Mouse (Mus musculus): Measurements from ENCODE around the gene Thnsl1.
A peak's percentile ranks its signal among the peaks of the same experiment; 100 is the strongest.

Gene Thnsl1

DNA sequence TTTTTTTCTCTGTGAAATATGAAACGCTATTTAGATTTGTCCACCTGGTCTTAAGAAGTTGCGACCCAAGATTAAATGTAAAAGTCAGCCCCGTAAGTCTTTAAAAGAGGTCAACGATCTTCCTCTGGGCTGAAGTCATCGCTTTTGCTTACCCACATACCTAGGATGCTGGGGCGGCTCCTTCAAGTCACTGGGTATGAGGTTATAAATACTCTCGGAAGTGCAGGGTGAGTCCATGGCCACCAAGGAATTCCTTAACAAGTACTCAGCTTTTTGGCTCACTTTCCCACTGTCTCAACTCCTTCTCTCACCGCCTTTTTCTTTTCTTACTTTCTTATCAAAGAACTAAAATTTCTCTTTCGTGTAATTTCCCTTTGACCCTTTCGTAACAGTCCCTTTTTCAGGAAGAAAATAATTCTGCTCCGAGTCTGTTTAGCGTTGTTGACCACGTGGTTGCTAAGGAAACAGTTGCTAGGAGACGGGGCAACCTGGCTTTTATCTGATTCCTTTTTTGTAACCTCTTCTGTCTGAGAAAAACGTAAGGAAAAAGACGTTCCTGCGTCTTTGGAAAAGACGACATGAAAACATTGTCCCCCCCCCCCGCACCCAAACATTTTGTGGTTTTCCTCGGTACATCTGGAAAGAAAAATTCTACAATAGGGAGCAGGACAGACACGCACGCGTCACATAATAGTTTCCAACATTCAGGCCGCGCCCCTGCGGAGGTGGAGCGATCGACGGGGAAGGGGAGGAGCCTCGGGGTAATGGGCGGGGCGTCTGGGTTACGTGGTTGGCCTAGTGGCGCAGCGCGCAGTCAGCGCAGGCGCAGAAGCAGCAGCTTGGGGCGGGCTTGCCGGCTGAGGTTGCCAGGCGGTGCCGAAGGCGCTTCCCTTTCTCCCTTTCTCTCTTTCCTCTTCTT is at the start of gene Thnsl1, which contains the start of gene Enkur:
Gene Thnsl1, plus strand, starts transcription at position 813 of the 919 bp plus-strand sequence.
Gene Enkur, minus strand, starts transcription at position 454 of the 919 bp plus-strand sequence.
- peak; percentile 98 for DNase-seq

DNA sequence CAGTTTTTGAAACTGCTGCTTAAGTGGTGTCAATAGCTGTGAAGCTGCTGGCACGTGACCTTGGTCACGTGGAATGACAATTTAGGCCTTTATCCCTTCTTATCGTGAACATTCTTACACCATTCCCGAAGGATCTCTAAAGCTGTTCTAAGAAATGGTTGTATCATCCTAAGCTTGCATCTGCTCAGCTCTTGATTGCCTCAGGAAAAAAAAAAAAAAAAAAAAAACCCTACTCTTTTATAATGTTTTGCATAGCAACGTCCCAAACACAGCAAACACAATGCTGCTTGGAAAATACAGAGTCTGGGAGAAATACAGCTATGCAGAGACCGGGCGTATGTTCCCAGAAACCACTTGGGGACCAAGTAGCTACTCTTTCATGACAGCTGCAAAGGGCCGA is 41.2 kb upstream of the Thnsl1 start:
- DNase-seq, result no peak

DNA sequence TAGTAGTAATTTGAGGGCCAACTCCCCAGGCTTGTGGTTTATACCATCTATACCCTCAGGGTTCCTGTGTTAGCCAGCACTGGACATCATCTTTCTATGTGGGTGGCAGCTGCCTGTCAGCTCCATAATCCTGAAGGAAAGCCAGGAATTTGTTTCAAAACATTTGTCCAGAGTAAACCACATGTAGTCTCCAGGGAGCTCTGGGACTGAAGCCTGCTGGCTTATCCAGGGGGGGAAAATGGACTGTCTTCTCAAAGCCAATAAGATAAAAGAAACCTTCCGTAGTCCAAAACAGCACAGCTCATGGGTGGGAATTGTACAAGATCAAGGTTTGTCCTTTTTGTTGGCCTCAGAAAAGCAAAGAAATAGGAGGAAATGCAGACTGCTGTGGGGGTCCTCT is 37.6 kb upstream of the Thnsl1 start:
- DNase-seq, result no peak

DNA sequence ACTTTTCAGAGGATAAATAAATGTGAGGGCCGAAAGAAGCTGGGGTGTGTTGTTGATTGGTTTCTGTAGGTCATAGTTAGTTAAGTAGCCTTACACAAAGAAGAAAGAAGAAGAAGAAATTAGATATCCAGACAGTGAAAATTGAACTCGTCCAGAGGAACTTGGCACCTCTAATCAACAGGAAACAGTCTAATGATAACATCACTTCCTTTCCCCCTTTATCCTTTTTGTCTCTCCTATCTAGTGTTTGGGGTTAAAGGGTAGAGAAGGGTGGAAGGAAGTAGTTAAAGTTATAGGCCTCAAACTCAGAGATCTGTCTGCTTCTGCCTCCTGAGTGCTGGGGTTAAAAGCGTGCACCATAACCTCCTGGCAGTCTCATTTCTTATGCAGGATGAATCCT is 32.7 kb upstream of the Thnsl1 start:
- no peak for DNase-seq

DNA sequence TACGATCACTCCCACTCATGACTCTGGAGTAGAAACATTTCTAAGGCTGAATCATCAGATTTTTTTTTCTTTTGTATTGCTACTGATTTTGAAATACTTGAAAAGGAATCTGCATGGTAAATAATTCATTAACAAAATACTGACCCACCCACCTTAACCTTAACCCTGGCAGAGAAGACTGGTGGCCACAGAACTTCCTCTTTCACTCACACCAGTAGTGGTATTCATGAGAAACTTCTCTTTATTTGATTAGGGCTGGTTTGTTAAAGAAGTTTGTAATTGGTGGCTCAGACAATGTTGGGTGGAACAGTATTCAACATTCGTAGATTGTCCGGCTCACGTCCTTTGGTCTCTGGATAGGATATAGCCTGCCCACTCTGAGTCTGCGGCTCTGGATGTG is 26.4 kb upstream of the Thnsl1 start:
- DNase-seq, result no peak

DNA sequence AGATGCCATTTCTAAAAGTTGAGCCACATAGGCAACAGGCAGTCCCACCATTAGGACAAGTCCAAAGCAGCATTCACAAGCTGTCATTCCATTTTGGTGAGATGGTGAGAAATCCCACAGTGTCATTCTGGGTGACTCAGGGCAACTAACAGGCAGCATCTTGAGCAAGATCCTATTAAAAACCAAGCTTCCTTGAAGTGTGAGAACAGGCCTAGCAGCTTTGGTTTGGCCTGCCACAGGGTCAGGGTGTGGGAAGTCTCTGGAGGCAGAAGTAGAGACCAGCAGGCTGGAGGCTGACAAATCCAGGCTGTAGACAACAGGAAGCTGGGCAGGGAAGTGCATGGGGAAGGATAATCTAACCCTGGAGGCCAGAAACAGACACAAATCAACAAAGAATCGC is 22.7 kb upstream of the Thnsl1 start:
- DNase-seq, result no peak

DNA sequence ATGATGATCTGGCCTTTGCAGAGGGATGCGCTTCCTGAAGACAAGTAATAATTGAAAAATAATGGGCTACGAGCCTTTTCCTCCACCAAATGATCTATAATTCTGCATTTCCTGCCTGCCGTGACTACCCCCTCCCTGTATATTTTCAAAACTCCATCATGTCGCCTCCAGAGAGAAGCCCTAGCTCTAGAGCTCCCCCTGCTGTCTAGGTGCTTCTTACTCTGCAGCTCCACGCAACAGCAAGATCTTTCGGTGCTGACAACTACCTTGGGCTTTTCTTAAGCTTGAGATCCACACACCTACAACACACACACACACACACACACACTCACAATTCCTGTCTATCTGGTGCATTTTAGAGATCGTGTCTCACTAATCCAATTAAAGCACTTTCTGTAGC is 17.9 kb upstream of the Thnsl1 start:
- DNase-seq, result peak; percentile 48

DNA sequence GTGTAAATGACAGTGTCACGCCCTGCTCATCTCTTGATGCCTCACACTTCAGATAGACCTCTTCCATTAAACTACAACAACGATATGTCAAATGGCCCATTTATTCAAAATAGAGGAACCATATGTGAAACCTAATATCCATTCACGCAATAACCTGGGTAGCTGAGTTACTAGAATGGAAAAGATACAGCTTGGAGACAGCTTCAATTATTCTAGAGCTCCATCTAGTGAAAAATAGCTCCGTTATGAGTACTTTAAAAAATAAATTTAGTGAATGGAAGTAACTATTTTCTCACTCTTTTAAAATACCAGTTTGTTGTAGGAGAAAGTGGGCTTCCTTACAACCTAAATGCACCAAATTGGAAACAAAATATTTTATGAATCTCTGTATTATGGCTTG is 16.9 kb upstream of the Thnsl1 start:
- DNase-seq, result no peak

DNA sequence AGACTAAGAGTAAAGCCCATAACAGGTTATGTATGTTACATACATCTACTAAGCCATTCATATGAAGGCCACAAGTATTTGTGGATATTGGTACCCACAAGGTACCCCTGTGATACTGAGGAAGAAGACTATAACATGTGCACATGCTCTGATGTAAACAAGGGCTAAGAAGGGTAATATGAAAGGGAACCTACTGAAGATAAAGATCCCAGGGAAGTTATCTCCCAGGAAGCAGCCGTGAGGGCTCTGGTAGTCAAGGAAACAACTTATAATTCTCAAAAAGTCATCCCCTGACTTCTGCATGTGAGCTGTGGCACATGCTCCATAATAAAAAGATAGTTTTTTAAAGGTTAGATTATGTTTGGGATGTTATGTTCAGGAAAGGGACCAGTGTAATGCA is 14.3 kb upstream of the Thnsl1 start:
- DNase-seq, result no peak

DNA sequence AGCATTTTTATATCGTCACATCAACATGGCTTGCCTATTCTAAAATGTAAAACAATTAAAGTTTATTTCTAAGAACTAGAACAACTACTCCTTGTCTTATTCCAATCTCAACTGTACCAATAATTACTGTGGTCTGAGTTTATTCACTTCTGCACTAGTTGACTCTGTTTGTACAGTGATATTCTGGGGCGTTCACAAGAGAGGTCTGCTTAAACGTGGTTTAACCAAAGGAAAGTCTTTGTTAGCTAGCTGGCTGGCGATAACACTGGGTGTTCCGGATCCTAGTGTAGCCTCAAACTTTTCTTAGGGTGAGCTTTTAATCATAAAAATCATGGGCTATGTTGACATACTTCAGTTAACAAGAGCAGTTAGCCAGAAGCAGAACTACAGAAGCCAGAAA is 10.3 kb upstream of the Thnsl1 start:
- no peak for DNase-seq

DNA sequence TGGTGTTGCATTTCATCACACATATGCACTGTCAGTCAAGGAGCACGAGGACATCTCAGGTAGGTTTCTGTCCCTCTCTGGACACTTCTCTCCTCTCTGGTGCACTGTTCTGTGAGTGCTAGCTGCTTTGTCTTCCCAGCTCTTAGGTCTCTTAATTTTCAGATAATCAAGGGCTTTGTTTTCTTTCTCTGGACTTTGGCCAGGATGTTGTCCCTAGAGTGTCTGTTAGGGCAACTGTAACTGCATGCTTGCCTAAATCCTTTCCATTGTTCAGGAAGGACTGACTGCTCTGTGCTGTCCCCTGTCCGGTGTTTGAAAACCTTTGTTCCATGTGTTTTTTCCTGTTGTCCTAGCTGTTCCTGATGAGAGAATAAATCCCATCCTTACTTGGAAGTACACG is 6.5 kb upstream of the Thnsl1 start:
- DNase-seq, result no peak

DNA sequence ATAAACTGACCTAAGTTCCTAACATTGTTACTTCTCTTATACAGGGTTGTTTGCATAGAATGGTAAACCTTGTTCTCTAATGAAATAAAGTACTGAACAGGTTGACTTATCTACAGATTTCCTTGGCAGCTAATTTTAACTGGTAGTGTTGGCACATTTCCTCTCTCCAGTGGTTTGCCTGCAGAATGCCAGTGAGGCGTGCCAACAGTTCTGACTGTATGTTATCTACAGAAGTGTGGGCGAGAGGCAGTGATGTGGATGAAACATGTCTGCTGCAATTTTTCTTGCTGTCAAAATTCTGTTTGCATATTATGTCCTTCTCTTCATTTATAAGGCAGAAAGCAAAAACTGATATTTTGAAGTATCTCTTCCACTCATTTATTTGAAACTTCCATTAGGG is 2.8 kb upstream of the Thnsl1 start:
- DNase-seq, result no peak

DNA sequence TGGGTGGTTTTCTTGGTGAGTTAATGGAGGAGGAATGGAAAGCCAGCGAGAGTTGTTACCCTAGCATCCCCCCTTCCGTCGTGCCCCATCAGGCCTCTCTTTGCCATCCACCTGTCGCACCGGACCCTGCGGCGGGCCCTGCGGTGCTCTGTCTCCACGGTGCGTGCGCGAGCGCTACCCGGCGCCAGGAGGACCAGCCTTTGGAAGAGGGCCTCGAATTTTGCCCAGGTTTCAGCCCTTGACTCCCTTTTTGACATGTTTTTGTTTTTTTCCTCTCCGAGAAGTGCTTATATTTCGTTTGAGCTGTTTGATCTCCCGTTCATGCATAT is 271 bp downstream of the Thnsl1 start:
- no peak for DNase-seq

DNA sequence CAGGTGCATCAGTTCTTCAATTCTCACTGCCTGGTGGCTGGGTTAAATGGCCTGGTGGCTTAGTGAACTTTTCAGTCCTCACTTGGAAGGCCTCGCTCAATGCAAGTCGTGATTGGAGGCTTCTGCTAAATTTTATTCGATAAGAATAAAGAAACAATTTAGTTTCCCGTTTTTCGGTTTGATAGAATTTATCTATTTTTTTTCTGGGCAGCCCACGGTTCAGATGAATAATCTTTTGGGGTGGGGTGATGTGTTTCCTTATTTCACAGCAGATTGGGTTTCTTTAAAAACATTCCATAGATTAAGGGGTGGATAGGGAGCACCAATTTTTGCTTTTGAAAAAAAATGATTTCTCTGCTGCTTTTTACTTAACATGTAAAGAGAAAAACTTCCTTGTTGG is 754 bp downstream of the Thnsl1 start:
- DNase-seq, result no peak

DNA sequence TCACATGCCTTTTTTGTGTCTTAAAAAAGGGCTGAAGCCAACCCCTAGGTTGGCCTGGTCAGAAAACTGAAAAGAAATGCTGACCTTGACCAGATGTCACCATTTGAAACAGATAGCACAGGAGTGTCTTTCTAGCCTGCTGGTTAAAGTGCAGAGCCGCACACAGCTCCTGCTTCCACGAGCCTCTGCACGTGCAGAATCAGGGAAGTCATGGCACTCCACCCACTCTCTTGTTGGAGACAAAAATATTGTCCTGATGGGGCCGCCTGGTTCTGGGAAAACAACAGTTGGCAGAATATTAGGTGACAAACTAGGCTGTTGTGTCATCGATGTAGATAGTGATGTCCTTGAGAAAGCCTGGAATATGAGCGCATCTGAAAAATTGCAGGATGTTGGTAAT is 5.8 kb downstream of the Thnsl1 start:
- DNase-seq, result no peak

DNA sequence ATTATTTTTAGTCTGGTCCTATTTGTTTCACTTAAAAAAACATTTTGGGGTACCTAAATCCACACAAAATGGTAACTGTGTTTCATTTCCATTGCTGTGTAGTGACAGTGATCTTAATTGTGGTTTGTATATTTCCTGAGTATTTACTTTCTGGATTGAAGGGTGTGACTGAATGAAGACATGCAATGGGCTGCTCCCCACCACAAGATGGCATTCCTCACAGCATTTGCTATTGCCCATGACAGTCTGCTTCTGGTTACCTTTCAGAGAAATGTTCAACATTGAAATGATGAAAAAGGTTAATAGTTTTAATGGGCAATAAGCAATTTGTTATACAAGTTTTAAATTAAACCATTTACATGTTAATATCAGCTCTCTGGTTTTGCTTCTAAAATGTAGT is 8.8 kb downstream of the Thnsl1 start:
- DNase-seq, result no peak

DNA sequence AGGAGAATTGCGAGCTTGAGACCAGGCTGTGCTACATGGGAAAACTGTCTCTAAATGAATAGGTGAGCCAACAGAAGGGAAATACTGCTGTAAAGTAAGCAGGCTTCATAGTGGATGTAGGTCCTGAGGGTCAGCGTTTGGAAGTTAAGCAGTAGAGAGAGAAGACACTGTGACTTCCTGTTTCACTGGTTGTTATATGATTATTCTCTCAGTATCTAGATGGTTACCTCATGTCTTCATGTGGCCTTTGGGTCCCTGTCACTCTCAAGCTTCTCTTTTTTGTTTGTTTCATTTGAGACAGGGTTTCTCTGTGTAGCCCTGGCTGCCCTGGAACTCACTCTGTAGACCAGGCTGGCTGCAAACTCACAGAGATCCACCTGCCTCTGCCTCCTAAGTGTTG is 9.8 kb downstream of the Thnsl1 start:
- no peak for DNase-seq

DNA sequence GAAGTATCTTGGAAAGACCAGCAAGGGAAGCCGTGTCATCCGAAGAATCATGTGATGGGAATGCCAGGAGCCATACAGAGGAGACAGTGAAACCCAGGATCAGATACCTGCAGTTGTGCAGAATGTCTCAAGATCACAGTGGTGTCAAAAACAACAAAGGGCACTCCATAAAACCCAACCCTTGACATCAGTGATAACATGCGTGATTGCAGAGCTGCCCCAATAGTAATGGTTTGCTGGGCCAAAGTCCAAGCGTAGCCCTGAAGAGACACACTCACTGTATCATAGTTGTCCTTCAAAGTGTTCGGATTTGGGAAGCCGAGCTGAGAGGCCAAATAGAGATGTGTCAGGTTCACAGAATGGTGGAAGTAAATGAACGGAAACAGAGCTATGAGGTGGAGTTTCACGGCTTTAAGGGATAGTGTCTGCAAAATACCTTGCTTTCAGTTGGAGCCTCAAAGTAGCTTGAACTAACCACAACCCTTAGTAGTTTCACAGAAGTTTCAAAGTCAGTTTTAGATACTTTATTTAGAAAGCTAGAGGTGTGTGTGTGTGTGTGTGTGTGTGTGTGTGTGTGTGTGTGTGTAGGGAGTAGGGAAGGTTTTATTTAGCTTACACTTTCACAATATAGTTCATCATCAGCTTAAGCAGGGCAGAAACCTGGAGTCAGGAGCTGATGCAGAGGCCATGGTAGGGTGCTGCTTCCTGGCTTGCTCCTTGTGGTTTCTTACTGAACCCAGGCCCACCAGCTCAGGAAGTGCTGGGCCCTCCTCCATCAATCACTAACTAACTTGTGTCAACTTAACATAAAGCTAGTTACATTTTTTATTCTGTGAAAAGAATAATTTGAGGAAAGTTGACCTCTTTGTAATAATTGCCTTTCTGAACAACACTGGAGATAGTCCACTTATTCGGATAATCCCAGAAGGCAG is 17.2 kb downstream of the Thnsl1 start:
- DNase-seq, result no peak

DNA sequence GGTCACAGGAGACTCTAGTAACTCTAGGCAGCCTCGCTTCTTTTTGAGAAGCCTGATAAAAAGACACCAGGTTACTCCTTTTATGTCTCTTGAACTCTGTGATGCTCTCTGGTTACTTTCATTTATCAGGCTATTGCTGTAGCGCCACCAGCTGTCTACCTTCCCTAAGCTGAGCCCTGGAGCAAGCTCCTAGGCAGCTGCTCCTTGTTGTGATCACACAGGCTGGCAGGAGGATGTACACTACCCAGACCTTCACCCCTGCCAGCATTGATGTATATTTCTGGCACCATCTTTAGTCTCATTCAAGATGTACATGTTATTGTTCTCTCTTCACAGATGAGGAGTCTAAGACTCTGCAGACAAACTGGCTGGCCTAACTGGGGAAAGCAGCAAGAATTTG is 24.8 kb downstream of the Thnsl1 start:
- DNase-seq, result no peak

DNA sequence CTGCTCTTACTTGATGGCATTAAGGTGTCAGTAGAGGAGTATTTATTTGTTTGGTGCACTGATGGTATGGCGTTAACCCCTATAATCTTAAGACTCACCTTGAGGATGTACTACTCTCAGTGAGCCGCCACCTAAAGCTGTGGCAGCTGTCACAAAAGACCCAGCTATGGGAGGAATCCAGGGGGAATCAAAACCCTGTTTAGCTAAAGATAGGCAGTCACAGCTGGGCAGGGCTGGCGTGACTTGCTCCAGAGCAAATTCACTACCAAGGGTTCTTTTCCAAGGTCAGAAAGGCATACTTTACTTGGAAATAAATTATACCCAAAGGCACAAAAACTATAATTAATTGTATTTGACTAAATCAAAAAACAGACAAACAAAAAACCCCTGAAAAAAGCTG is 25.6 kb downstream of the Thnsl1 start:
- DNase-seq, result no peak

DNA sequence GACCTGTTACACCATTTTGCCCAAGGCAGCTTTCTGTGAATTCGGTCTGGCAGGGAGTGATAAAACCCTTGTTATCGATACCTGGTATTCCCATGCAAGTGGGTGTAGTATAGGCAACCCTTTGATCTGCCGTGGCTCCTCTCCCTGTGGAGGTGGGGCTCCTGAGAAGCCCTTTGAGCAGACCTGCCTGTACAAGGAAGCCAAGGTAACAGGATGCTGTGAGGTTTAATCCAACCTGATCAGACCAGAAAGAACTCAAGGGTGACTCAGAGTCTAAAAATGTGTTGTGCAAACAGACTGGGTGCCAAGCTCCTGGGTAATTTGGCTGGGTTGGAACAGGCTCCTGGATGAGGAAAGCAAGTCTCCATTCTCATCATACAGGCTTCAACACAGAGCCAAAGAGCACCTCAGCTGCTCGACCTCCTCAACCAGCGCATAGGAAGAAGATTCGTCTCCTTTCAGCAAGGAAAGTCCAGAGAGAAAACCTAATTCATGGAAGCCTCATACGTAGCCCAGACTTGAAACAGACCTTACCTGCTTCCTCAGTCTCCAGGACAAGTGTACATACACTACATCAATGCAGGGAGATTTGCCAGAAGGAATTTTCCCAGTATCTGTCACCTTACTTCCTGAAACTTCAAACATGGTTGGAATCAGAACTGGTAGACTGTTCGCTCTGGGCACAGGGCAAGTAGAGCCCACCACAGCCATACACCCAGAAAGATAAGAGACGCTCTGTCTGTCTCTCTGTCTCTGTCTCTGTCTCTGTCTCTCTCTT is 29.5 kb downstream of the Thnsl1 start:
- DNase-seq, result peak; percentile 23

DNA sequence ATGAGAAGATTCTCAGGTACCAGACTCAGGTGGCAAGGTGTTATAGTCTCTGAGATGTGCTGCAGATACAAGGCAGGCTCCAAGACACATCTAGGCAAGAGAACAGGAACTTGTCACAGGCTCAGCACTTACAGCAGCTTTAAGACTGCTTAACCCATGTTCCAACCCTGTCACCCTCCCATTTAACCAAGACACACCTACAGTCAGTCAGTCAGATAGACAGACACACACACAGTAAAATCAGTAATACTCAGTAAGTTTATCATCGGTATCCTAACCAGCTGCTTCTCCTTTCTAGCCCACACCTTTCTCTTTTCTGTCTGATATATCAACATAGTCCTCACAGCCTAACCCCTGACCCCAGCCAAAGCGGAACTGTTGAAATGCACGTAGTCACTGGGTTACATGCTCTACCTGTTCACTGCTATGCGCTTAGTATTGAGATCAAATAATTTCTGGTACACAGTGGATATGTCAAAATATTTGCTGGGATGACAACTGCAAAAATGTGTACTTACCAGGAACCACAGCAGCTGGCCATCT is 30.4 kb downstream of the Thnsl1 start:
- no peak for DNase-seq

DNA sequence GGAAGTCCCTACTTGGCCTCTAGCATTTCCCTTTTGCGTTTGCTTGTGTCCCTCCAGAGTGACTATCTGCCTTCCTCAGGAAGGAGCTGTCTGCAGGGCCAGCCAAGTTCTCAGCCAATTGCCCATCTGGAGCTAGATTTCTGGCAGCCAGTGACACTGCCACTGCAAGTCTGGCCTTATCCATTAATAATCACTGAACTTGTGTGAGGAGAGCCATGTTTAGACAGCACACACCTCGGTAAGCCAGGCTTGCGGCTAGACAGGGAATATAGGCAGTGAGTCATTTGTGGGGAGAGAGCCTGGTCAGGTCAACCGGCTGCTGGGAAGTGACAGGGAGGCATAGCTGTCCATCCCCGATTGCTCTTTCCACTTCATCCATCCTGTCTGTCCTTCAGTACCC is 31.3 kb downstream of the Thnsl1 start:
- DNase-seq, result no peak
